Mouse (Mus musculus): Measurements from ENCODE around the gene Sh3d19.

Gene Sh3d19

DNA sequence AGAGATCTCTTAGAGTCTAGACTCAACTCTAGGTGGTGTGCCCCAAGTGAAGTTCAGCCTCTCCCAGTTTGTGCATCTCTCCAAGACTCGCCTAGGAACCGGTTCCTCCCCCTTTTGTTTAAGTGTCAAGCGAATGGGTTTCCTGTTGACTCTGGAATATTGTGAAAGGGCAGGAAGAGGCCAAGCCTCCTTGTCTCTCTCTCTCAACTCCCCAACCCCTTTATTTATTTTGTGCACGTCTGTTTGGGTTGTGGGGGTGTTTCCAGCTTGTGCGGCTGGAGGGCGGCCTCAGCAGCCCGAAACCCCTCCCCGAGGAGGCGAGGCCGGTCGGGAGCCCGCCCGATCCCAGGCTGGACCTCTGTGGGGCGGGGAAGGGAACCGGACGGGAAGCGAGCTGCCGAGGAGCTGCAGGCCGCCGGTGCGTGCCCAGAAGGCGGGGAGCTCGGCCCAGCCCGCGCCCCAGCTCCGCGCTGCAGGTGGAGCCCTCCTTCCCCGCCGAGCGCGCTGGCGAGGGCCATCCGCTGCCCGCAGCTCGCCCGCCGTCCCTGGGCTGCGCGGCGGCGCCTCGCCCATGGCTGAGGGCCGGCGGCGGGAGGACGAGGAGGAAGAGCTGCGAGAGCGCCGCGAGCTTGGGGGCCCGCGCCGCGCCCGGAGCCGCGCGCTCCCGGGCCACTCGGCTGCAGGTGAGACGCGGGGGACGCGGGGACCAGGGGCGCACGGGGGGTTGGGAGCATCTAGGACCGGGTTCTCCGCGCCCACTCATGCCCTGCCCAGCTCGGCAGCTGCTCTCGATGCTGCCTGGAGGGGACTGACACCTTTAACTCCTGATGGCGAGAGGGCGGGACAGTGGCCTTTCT, at the start of gene Sh3d19:
Sh3d19 (plus strand) TSS at position 368 of the 857 bp plus-strand sequence.
- peak; percentile 93 for DNase-seq

DNA sequence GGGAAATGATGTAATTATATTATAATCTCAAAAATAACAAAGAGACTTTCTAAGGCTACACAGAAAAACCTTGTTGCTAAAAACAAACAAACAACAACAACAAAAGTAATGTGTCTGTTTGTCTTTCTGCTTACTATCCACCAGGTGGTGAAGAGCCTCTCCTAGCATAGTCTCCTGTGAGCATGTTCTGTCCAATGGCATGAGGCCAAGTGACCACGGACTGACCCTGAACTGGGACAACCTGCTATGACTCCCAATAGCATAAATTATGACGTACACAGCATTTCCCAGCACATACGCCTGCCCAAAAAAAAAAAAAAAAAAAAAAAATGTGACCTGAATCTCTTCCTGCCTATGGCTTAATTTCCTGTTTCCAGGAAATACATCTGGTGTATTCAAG, 48.6 kb upstream of the Sh3d19 start:
- DNase-seq: peak; percentile 80

DNA sequence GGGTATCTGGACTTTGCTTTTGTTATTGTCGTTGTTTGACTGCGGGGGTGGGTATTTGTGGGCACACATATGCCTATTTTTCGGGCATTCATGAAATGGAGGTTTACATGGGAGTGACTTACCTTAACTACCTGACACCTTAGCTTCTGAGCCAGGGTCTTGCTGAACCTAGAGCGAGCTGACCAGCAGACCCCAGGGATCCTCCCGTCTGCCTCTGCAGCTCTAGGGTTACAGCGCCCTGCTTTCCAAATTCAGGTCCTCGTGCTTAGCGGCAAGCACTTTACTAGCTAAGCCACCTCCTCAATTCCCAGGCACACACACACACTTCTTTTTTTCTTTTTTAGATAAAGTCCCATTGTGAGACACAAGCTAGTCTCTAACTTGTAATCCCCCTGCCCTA, 47.6 kb upstream of the Sh3d19 start:
- DNase-seq: no peak

DNA sequence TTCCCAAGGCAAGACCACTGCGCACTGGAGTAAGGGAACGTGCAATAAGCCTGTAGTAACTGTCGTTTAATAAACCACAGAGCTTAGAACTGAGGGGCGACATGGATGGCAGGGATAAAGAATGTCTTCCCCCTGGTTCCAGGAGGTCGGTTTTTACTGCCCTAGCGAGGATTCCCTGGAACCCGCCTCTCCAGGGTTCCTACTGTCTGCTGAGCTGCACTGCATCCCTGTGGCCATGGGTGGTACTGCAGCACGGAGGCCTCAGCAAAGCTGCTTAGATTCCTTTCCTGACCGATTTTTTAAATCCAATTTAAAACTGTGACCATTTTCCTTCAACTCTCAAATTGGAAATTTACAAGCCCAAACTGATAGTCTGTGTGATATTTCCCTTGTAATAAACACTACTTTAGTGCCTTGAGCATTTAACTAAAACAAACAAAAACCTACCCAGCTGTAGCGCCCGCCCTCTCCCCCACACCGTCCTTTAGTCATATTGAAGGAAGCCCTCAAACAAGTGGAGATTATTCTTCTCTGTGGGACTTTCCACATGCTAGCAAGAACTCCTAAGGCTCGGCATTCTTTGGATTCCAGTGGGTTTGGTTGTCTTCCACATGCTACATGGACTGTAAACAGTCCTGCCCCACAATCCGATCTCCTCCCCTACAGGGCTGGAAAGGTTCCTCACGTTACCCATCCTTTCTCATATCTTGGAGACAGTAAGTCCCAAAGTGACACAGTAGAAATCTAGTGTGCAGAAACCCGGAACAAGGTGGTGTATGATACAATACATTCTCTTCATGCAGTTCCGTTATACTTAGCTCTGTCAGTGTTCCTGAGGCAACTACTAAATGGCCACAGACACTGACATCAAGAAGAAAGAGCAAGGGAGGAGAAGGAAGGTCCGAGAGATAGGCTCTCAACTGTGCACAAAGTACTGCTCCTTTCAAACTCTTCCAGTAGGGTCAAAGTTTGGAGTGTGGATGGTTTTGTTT, 46.7 kb upstream of the Sh3d19 start:
- peak; percentile 89 for DNase-seq

DNA sequence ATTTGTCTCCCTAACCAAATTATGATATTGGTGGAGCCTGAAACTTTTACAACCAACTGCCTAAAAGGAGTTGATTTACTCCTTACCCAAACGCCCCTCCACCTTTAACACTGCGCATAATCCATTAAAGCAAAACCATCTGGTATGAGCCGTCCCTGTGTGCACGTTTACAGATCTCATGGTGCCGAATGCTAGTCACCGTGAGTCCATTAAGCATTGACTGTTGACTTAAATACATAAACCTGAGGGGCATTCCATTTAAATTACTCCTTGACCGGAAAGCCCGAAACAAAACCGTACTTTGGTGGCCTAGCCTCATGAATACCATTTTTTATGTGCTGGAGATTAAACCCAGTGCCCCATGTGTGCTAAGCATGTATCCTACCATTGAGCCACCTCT, 43.6 kb upstream of the Sh3d19 start:
- no peak for DNase-seq

DNA sequence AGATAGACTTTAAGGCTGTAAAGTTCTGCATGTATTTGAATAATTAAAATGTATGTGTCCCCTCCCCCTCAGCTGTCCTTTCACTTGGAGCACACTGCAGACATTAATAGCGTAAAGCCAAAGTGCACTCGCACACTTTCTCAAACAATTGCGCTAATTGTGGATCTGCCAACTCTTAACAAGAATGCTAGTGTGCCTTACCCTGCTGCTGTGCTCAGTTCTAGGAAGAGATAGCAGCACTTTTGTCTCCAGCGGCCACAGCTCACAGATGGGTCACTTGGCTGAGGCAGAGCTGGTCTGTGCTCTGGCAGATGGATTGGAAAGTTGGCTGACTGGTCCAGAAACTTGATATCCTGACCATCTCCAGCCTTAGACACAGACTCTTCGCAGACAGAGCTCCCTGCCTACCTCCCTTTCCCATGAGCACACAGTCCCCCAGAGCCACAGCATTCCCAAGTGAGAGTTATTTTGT, 42.7 kb upstream of the Sh3d19 start:
- DNase-seq: no peak

DNA sequence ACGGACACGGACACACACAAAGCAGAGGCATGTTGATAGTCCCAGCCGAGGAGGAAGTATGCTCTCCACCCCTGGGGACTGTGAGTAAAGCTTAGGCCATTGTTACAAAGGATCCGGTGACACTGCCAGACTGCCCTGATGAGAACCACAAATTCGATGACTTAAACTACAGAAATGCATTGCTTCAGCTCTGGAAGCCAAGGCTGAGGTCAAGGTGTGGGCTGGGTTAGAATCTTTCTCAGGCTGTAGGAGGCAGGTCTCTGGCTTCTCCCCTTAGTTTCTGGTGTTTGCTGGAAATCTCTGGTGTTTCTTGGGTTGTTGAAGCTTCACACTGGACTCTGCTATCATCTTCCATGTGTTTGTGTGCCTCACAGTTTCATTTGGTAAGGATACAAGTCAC, 41.2 kb upstream of the Sh3d19 start:
- peak; percentile 28 for DNase-seq

DNA sequence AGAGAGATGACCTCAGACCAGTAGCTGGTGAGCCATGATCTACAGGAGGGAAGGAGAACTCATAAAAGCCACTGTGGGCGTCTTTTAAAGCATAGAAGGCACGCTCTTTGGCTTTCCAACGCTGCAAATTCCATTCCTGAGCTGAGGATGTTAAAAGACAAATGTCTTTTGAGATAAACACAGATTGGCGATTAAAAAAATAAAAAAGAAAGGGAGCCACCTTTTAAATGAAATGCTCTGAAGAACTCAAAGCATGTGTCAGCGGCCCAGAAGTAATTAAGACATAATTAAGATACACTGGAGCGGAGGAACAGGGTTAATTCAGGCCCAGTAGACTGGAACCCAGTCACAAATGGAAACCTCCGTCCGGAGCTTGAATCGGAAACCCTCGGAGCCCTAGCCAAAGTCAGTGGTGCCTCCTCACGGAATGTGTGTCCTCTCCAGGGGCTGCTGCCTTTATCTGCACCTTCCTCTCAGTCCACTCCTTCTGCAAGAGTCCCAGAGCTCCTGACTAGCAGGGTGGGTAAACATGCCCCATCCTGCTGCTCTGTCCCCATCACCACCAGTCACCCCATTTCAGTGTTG, 40.1 kb upstream of the Sh3d19 start:
- no peak for DNase-seq

DNA sequence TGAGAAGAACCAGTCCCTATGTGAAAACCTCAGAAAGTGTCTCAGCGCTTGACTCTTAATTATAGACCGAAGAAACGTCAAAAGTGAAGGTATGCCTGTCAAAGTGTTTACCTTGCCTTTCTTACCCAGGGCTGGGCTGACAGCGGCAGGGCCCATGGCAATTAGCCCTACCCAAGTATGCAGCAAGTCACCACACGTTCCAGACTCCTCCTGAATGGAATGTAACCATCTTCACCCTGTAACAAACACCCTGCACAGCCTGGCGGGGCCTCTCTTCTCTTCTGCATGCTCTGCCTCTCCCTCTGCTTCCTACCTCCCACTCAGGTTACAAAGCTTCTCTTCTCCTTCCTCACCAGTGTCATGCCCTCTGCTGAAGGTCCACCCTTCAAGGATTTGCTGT, 39.0 kb upstream of the Sh3d19 start:
- DNase-seq: no peak

DNA sequence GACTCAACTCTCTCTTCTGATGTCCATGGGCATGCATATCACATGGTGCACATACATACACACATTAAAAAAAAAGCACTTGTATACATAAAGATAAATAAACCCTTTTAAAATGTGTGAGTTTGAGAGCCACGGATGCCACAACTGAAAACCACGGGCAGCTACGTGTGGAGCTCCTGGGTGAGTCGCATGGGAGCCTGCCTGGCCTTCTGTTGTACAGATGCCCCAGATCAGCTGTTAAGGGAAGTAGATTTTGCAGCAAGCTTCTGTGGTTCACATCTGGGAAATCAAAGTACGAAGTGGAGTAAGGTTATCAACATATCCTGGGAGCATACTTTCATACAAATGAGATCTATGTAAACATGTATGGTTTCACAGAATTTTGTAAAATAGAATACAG, 37.3 kb upstream of the Sh3d19 start:
- no peak for DNase-seq

DNA sequence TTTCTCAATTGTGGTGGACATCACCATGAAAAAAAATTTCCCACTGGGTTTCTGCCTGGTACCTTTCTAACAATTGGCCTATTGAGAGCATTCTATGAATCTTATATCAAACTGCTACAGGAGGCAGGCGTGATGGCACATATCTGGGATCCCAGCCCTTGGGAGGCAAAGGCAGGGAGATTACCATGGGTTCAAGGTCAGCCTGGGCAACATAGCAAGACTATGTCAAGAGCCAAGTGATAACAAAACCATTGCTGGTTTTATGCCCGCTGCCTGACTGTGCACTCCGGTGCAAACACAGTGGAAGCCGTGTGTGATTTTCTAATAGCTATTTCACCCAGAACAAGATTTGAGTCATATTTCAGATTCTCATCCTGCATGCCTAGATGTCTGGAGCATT, 20.0 kb upstream of the Sh3d19 start:
- DNase-seq: no peak

DNA sequence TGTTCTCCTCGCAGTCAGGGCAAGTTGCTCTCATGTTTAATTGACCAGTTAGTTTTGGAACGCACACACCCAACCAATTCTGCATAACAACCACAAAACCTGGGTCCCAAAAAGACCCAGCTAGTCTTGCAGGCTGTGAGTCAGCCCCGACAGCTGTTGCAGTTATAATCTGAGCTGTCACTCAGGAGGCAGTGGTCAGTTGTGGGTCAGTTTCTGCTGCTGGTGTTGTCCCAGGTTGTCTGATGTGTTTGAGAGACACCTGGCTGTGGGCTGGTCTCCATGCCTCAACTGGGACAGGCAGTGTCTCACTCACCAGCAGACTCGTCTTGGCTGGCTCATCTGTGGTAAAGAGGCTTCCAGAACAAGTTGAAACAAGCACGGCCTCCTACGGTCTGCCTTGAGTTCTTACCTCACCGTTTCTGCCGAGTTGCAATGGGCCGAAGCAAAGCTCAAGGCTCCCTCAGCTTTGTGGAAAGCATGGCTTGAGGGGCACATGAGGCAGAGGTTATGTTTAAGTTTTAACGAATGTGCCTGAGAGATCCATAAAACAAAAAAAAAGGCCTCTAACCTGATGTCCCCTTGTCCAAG, 18.1 kb upstream of the Sh3d19 start:
- DNase-seq: no peak

DNA sequence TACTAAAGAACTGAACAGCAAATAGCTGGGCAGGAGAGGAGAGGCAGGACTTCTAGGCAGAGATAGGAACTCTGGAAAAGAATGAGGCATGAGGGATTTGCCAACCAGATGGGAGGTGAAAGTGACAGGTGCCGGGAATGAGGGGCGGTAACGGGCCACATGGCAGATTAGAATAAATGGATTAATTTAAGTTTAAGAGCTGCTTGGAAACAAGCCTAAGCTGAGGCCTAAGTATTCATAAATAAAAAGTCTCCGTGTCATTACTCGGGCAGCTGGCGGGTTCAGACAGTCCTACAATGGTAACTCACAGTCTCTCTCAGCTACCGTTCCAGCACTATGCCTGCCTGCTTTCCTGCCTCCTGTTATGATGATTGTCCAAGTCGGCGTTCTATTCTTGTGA, 15.6 kb upstream of the Sh3d19 start:
- no peak for DNase-seq

DNA sequence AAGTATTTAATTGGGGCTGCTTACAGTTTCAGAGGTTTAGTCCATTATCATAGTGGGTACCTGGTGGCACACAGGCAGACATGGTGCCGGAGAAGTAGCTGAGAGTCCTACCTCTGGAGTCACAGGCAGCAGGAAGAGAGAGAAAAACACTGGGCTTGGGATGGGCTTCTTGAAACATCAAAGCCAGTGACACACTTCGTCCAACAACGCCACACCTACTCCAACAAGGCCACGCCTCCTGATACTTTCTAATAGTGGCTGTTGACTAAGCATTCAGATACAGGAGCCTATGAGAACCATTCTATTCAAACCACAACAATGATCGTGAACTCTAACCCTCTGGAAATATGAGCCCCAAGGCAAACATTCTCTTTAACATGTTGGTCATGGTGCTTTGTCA, 15.2 kb upstream of the Sh3d19 start:
- DNase-seq: no peak

DNA sequence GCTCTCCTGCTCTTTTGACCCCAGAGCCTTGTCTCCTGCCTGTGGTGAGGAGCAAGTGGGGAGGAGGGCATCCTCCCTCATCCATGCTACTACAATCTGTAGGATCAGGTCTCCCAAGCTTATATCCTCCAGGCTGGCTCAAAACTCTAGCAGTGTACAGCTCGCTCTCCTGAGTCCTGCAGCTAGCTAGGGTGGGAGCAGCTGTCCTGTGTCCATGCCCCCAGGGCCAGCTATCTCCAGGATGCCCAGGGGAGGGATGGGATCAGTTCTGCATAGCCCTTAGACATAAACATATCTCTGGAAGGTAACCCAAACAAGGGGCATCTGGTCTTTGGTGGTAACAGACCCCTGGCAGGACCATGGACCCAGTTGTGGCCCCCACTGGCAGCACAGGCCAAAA, 11.2 kb upstream of the Sh3d19 start:
- DNase-seq: no peak

DNA sequence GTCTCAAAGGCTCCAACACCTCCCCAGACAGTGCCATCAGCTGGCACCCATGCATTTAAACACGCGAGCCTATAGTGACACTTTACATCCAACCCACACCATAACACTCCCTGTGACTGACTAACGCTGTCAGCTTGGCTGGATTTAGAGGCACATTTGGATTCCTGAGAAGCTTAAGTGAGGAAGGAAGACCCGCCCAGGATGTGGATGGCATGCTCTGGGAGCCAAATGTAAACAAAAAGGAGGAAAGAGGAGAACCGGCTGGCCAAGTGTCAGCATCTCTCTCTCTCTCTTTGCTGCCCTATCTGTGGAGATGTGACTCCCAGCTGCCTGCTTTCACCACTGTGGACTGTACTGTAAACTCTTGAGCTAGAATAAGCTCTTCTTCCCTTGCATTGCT, 9.8 kb upstream of the Sh3d19 start:
- peak; percentile 84 for DNase-seq

DNA sequence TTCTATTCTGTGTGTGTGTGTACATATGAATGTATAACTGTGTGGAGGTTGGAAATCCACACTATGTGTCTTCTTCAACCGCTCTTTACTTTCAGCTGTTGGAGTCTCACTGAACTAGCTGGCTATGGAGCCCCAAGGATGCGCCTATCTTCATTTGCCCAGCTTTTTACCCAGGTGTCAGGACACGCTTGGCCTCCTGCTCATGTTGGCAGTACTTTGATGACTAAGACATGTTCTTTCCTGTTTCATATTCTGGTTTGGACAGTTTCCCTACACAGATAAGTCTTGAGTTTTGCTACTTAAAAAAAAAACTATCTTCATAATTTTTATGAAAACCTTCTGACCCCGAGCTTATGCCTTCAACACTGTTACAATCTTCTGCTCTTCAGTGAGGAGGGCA, 5.4 kb upstream of the Sh3d19 start:
- no peak for DNase-seq

DNA sequence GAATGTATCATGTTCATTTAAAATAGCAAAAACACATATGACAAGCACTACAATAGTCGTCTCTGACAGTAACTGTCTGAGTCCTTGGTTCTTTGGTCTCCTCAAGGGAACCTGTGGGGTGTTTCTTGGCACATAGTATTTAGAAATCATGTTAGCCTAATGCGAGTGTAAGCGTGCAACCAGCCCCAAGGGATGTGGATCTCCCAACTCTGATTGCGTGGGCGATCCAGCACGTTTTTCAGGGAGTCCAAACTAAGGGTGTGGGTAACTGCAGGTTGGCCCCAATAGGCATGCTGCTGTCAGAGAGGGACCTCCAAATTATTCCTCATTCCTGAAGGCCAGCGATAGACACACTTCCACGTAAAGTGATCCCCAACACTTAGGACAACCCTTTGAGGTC, 1.9 kb upstream of the Sh3d19 start:
- no peak for DNase-seq

DNA sequence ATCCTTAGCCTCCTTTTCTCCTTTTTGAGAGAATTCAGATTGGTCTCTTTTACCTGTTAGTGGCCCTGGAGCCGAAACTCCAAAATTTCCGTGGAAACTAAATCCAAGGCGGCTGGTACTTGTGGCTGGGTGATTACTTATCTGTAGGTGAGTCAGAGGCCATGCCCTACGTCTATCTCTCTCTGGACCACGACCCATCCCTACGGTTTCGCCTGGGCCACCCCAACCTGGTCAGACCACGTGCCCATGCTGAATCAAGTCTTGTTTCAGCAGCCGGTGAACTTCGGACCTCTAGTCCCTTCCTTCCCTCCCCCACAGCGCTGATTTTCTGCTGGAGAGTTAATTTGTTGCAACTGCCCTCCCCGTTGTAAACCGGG, 678 bp downstream of the Sh3d19 start:
- DNase-seq: peak; percentile 38

DNA sequence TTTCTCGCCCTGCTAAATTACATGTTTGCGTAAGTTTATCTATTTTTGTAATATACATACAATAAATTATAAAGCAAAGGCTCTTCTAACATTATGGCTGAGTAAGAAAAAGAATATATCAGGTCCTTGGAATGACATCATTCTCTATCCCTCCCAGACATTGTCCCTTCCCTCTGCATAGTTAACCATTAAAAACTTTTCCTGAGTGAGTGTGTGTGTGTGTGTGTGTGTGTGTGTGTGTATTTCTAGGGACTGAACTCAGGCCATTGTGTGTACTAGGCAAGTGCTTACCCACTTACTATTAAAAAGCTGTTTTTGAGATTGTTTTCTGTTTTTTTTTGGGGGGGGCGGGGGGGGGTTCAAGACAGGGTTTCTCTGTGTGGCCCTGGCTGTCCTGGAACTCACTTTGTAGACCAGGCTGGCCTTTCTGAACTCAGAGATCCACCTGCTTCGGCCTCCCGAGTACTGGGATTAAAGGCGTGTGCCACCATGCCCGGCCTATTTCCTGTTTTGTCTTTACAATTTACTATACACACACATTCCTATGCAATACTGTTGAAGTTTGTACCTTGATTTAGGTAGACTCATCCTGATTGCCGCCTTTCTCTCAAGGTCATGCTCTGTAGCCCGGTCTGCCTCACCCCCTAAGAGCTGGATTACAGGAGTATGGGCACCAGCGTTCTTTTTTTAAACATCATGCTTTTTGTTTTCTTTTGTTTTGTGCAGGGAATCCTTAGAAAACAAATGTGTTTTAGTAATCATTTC, 2.6 kb downstream of the Sh3d19 start:
- DNase-seq: no peak

DNA sequence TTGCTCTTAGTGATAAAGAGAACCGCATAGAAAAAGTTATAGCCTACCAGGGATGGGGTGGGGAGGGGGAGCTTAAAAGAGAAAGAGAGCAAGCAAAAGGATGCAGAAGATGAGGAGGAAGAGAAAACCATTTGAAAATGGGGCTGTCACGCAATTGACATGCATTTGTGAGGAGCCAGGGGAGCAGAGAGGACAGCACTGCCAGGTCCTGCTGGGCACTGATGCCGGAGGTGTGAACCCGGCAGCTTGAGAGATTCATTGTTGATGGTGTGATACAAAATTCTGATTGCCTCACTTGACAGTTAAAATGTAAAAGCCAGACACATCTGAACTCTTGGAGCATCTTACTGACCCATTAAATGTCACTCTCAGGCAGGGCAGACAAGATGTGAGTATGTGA, 3.5 kb downstream of the Sh3d19 start:
- DNase-seq: no peak

DNA sequence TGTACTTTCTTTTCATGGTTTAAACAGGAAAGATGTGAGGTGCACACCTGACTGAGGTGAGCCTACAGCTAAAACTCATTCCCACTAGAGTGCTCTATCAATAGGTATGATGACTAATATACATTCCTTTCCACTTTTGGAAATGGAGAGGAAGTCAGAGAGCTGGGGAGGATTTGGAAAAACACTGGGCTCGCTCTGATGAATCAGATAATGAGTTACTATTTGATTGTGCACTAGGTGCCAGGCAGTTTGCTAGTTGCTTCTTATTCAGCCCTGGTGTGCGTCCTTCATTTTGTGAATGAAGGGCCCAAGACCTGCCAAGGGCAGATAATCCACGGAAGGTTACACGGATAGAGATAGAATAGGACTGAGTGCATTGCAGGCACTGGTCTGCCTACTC, 9.1 kb downstream of the Sh3d19 start:
- no peak for DNase-seq
